Mouse (Mus musculus): ENCODE measurements around the gene Gm20517. TPM values are rescaled to one million over a fixed set of nuclear protein-coding genes. Genes with fewer than 3 reads are reported as not detected.
"Not testable (repeated sequence)": the region's sequence is repeated elsewhere in the genome, so short reads cannot be mapped to it uniquely, and the experiment has no call there.

Gene Gm20517
- polyA plus RNA-seq, 1 experiment from 2014 or later = 2.5 TPM

DNA sequence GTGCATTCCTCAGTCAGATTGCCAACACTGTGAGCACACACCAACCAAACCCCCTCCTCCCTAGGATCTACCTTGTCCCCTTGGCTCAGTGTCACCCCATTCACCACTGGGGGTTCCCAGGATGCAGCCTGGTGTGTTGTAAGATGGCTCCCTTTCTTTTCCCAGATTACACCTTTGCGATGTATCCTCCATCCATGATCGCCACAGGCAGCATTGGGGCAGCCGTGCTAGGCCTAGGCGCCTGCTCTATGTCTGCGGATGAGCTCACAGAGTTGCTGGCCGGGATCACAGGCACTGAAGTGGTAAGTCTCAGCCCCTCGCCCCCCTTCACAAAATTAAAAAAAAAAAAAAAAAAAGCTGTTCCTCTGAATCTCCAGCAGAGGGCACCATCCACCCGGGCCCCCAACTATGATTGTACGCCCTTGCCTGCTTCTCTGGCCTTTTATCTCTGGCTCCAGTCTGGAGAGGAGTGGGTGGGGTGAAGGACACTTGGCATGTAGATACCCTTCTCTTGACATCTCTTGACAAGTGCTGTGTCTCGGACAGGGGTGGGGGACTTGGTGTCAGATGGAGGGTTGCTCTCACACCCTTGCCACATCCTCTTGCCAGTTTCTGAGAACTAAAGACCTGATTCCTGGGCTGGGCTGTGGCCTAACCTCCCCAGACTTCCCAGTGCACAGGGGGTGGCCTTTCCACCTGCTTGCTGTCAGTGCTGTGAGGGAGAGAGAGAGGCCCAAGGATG is 13.4 kb upstream of the Gm20517 start:
- ATAC-seq (ENCODE audit: low FRiP score) = no peak
- Histone ChIP-seq H3K4me3 (replicated peaks) (no peak overlapping the region), H3K36me3 (peaks cover 41% of the 10 kb centered on the region), H3K9ac (replicated peaks) (no peak overlapping the region), H3K4me2 (peak overlapping the region; percentile 99; the same call in 1 of the 2 replicates), H3K9me3 (replicated peaks) (no peaks in the 10 kb centered on the region), H3K27me3 (replicated peaks) (no peaks in the 10 kb centered on the region), H3K27ac (replicated peaks) (peak overlapping the region; percentile 37; the same call in 1 of the 2 replicates), H3K4me1 (peaks cover 48% of the 10 kb centered on the region)
- WGBS = 32% methylated on average over 10 of the region's 10 CpGs

DNA sequence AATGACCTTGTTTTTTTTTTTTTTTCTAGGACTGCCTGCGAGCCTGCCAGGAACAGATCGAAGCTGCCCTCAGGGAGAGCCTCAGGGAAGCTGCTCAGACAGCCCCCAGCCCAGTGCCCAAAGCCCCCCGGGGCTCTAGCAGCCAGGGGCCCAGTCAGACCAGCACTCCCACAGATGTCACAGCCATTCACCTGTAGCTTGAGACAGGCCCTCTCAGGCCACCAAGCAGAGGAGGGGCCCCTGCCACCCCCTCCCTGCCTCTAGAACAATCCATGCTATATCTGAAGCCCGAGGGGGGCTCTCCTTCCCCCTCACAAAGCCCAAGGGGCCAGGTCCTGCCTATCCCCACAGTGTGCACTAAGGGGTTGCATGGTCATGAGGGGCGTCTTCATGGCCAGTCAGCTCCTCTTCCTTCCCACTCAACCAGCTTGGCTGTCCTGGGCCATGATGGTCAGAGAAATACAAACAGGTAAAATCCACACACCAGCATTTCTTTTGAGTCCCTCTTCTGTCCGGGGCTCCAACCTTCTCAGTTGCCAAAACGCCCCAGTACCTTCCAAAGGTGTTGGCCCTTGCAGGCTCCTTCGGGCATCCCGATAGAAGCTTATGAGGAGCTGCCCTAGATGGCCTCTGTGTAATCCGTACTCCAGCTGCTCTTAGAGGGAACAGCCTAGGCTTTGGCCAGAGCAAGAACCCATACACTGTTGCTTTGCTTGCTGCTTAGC is 12.6 kb upstream of the Gm20517 start:
- H3K9me3 ChIP-seq (replicated peaks); H3K27me3 ChIP-seq (replicated peaks); H3K4me2 ChIP-seq; H3K4me3 ChIP-seq (replicated peaks); H3K9ac ChIP-seq (replicated peaks); ATAC-seq (ENCODE audit: low FRiP score); H3K27ac ChIP-seq (replicated peaks): not testable (repeated sequence)
- WGBS = 86% methylated on average over 10 of the region's 10 CpGs
- peaks cover 46% of the 10 kb centered on the region for H3K36me3 ChIP-seq
- peaks cover 45% of the 10 kb centered on the region for H3K4me1 ChIP-seq

DNA sequence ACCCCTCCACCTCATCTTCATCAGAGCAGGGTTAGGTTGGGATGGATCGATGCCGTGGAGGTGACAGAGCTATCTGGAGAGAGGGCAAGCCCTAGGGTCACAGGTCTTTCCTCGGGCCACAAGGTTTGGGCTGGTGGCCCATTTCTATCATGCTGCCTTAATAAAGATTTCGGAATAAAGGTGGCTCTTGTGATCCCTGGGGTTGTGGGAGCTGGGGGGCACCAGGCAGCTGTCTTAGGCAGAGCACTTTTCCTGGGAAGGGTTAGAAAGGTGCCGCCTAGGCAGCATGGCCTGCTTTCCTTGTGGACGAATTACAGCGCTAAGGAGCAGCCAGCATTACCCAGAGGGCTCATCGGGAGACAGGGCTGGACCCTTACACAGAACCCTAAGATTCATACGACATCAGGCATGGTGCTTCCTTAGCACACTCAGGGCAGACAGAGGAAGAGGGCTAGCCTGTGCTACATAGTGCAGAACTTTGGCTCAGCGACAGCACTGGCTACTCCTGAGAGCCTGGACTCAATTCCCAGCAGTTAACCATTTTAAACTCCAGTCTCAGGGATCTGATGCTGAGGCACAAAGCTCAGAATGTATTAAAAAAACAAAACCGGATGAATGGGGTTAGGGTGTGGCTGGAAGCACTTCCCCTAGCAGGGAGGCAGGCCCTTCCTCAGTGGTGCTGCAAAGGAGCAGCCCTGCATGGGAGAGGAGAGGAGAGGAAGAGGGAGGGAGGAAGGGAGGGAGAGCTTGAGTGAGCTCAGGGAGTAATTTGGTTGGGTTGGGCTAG is 11.7 kb upstream of the Gm20517 start:
- Histone ChIP-seq H3K36me3 (peaks cover 56% of the 10 kb centered on the region), H3K27me3 (replicated peaks) (no peaks in the 10 kb centered on the region), H3K4me2 (no peak overlapping the region), H3K4me1 (peaks cover 36% of the 10 kb centered on the region), H3K4me3 (replicated peaks) (no peak overlapping the region), H3K9ac (replicated peaks) (no peak overlapping the region), H3K27ac (replicated peaks) (no peak overlapping the region), H3K9me3 (replicated peaks) (no peaks in the 10 kb centered on the region)
- 81% methylated on average over 11 of the region's 11 CpGs for WGBS
- no peak for ATAC-seq (ENCODE audit: low FRiP score)

DNA sequence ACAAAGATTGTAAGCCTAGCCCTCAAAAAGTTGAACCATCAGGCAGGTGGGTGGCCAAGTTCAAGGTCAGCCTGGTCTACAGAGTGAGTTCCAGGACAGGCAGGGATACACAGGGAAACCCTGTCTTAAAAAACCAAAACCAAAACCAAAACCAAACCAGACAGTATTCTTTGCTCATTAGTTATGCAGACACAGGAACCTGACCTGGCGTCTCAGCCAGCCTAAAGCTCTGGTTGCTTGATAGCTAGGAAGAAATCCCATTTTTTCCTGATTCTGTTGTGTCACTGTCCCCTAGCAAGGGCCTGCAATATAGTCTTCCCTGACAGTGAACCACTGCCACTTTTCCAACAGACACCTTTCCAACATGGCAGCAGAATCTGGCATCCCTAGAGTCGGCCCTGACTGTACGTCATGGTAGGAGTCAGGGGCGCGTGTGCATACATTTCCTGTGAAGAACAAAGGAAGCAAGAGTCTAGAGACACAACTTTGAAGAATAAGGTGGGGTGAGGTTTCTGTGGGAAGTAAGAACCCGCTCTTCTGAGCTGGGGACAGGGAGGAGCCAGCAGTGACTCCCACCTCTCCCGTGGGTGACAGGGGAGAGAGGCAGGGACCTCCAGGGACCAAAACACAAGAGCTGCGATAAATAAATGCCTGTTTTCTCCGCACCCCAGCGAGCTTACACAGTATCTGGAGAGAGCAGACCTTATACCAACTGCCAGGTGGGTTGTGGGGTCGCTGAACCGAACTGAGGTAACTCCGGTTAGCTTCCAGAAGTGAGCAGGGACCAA is 10.6 kb upstream of the Gm20517 start:
- no peak for ATAC-seq (ENCODE audit: low FRiP score)
- peak overlapping the region; percentile 2; the same call in 1 of the 2 replicates for H3K27ac ChIP-seq (replicated peaks)
- peaks cover 67% of the 10 kb centered on the region for H3K36me3 ChIP-seq
- H3K4me1 ChIP-seq = peaks cover 25% of the 10 kb centered on the region
- H3K9ac ChIP-seq (replicated peaks) = no peak overlapping the region
- no peaks in the 10 kb centered on the region for H3K27me3 ChIP-seq (replicated peaks)
- H3K4me3 ChIP-seq (replicated peaks) = no peak overlapping the region
- 90% methylated on average over 13 of the region's 13 CpGs for WGBS
- H3K9me3 ChIP-seq (replicated peaks) = no peaks in the 10 kb centered on the region
- no peak overlapping the region for H3K4me2 ChIP-seq

DNA sequence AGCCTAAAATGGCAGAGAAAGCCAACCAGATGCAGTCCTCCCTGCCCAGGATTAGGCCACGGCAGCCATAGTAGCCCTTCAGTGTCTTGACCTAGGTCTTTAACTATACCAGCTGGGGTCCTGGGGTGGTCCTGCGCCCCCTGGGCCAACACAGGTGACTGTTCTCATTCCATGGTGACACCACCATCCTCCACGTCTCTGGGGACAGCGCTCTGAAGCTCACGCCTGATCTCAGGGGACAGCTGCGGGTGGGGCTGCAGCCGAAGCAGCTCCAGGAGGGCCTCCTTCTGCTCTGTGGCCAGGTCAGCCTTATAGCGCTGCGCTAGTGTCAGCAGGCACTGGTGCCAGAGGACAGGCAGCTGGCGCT is 10.0 kb upstream of the Gm20517 start:
- Histone ChIP-seq H3K4me1 (peaks cover 19% of the 10 kb centered on the region), H3K9me3 (replicated peaks) (no peaks in the 10 kb centered on the region), H3K4me3 (replicated peaks) (no peak overlapping the region), H3K4me2 (no peak overlapping the region), H3K9ac (replicated peaks) (no peak overlapping the region), H3K27me3 (replicated peaks) (no peaks in the 10 kb centered on the region), H3K27ac (replicated peaks) (no peak overlapping the region; the same call in 1 of the 2 replicates), H3K36me3 (peaks cover 72% of the 10 kb centered on the region)
- no peak for ATAC-seq (ENCODE audit: low FRiP score)
- 95% methylated on average over 10 of the region's 10 CpGs for WGBS

DNA sequence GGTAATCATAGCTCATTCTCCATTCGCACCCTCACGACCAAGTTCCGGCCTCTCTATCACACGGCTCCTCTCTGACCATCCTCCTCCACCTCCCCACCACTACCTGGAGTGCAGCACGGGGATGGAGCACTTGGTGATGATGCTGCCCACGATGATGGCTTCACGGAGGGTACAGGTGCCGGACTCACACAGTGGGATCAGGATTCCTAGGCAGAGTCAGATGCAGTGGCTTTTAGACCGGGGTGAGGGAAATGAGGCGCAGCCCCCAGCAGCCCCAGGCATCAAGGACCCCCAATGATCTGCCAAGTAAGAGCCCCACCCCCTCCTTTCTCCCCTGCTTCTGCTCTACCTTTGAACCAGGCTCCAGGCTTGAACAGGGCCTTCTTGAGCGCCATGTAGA is 9.1 kb upstream of the Gm20517 start:
- H3K36me3 ChIP-seq = peaks cover 80% of the 10 kb centered on the region
- H3K4me1 ChIP-seq = peaks cover 12% of the 10 kb centered on the region
- no peaks in the 10 kb centered on the region for H3K27me3 ChIP-seq (replicated peaks)
- no peak overlapping the region for H3K27ac ChIP-seq (replicated peaks)
- H3K4me2 ChIP-seq = no peak overlapping the region
- H3K4me3 ChIP-seq (replicated peaks) = no peak overlapping the region
- WGBS = 94% methylated on average over 11 of the region's 11 CpGs
- no peaks in the 10 kb centered on the region for H3K9me3 ChIP-seq (replicated peaks)
- no peak overlapping the region for H3K9ac ChIP-seq (replicated peaks)
- no peak for ATAC-seq (ENCODE audit: low FRiP score)

DNA sequence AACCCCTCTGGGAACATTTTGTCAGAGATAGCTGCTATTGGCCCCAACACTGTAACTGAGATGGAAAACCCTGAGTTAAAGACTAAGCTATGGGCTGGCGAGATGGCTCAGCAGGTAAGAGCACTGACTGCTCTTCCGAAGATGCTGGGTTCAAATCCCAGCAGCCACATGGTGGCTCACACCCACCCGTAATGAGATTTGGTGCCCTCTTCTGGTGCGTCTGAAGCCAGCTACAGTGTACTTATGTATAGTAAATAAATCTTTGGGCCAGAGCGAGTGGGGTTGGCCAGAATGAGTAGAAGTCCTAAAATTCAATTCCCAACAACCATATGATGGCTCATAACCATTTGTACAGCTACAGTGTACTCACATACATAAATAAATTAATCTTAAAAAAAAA is 5.2 kb upstream of the Gm20517 start:
- Histone ChIP-seq H3K36me3 (peaks cover 66% of the 10 kb centered on the region), H3K4me2 (no peak overlapping the region), H3K4me3 (replicated peaks) (no peak overlapping the region), H3K27ac (replicated peaks) (no peak overlapping the region), H3K9ac (replicated peaks) (no peak overlapping the region), H3K27me3 (replicated peaks) (no peaks in the 10 kb centered on the region), H3K4me1 (peaks cover 23% of the 10 kb centered on the region), H3K9me3 (replicated peaks) (no peaks in the 10 kb centered on the region)
- 80% methylated on average over 5 of the region's 5 CpGs for WGBS
- ATAC-seq (ENCODE audit: low FRiP score) = no peak

DNA sequence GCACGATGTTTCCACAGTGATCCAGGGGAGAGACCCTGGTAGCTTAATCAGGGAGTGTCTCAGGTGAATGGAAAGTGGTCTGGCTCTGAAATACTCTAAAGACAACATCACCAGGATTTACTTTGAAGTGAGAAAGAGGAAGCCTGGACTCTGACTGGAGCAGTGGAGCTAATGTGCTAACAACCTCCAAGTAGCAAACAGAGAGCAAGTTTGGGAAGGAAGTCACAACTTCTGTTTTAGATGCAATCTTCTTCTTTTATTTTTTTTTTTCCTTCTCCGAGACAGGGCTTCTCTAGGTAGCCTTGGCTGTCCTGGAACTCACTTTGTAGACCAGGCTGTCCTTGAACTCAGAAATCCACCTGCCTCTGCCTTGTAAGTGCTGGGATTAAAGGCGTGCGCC is 2.2 kb upstream of the Gm20517 start:
- no peaks in the 10 kb centered on the region for H3K27me3 ChIP-seq (replicated peaks)
- WGBS = 97% methylated on average over 4 of the region's 4 CpGs
- no peak overlapping the region for H3K4me2 ChIP-seq
- H3K4me3 ChIP-seq (replicated peaks) = 0 out of 2 replicates have a peak overlapping the region, but pooled peaks have one; percentile 90
- H3K9me3 ChIP-seq (replicated peaks) = no peaks in the 10 kb centered on the region
- H3K4me1 ChIP-seq = peaks cover 44% of the 10 kb centered on the region
- ATAC-seq (ENCODE audit: low FRiP score) = no peak
- no peak overlapping the region for H3K27ac ChIP-seq (replicated peaks)
- H3K36me3 ChIP-seq = peaks cover 47% of the 10 kb centered on the region
- no peak overlapping the region for H3K9ac ChIP-seq (replicated peaks)

DNA sequence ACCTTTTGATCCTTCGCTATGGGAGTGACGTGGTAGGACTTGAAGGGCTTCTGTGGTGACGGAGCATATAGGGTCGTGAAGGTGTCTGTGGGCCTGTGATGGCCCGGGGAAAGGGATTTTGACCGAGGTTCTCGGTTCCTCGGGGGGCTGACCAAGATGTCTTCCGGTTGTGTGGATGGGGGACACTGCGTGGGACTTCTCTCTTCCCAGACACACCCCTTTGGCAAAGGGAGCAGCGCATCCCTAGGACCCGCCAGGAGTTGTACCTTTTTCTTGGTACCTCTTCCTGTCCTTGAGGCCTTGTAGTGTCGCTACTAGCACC is 233 bp downstream of the Gm20517 start:
- no peaks in the 10 kb centered on the region for H3K9me3 ChIP-seq (replicated peaks)
- peak overlapping the region; percentile 84 for H3K9ac ChIP-seq (replicated peaks)
- peaks cover 35% of the 10 kb centered on the region for H3K36me3 ChIP-seq
- 1% methylated on average over 13 of the region's 13 CpGs for WGBS
- H3K4me3 ChIP-seq (replicated peaks) = peak overlapping the region; percentile 90
- peak overlapping the region; percentile 93 for H3K4me2 ChIP-seq
- peak; percentile 66; the same call in 1 of the 2 replicates for ATAC-seq (ENCODE audit: low FRiP score)
- H3K4me1 ChIP-seq = peaks cover 47% of the 10 kb centered on the region
- H3K27me3 ChIP-seq (replicated peaks) = no peaks in the 10 kb centered on the region
- peak overlapping the region; percentile 80 for H3K27ac ChIP-seq (replicated peaks)

DNA sequence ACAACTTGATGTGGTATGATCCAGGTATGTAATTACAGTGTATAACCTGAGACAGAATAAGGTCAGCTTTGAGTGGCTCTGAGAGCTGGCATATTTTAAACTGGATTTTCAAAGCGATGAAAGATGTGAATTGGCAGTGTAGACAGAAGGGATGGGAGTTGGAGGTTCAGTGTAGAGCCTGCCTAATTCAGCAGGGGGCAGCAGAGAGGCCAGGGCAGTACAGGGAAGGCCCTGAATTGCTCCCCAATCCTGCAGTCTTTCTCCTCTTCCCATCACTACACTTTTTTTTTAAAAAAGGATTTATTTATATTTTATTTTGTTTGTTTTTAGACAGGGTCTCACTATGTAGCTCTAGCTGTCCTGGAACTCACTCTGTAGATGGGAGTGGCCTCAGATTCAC is 2.6 kb downstream of the Gm20517 start:
- Histone ChIP-seq H3K4me1 (peaks cover 40% of the 10 kb centered on the region), H3K4me2 (no peak overlapping the region), H3K36me3 (peaks cover 36% of the 10 kb centered on the region), H3K27me3 (replicated peaks) (no peaks in the 10 kb centered on the region), H3K27ac (replicated peaks) (no peak overlapping the region), H3K9ac (replicated peaks) (no peak overlapping the region), H3K4me3 (replicated peaks) (no peak overlapping the region), H3K9me3 (replicated peaks) (no peaks in the 10 kb centered on the region)
- no peak for ATAC-seq (ENCODE audit: low FRiP score)
- 84% methylated on average over 1 of the region's 1 CpGs for WGBS

DNA sequence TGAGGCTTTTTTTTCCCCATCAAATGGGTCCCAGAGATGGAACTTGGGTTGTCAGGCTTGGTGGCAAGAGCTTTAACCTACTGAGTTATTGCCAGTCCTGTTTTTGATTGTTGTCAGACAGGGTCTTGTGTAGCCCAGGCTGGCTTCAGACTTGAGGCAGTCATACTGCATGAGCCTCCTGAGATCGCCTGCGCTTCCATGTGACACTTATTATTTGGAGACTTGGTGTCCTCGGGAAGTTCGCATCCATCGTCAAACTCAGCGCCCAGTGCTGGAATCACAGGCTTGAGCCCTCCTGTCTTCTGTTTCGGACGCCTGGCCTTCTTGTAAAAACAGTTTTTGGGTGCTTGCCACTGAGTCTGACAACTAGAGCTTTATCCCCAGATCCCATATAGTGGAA is 4.7 kb downstream of the Gm20517 start:
- Histone ChIP-seq H3K36me3 (peaks cover 52% of the 10 kb centered on the region), H3K4me3 (replicated peaks) (no peak overlapping the region), H3K9me3 (replicated peaks) (no peaks in the 10 kb centered on the region), H3K9ac (replicated peaks) (no peak overlapping the region), H3K4me2 (no peak overlapping the region), H3K4me1 (peaks cover 24% of the 10 kb centered on the region), H3K27me3 (replicated peaks) (no peaks in the 10 kb centered on the region), H3K27ac (replicated peaks) (no peak overlapping the region)
- 96% methylated on average over 8 of the region's 8 CpGs for WGBS
- no peak for ATAC-seq (ENCODE audit: low FRiP score)

Measured in neural tube, embryonic 15.5 days (tissue).